Mouse (Mus musculus): ENCODE data around the gene Cbx4.

- TF ChIP-seq CTCF (IDR thresholded peaks at IDR 0.05) (no peak), EP300 (IDR thresholded peaks at IDR 0.05) (no peak)
Observed at GRCm38 (mm10) chr11:119051426-119051825, 34.6 kb downstream of the Cbx4 start.

Data from lung, postnatal 0 days (tissue).